Mouse (Mus musculus) heart, adult 2 months (tissue): ENCODE measurements around the gene Usp29. TPM values are rescaled to one million over a fixed set of nuclear protein-coding genes. Genes with fewer than 3 reads are reported as not detected.
"Not testable (repeated sequence)": the region's sequence is repeated elsewhere in the genome, so short reads cannot be mapped to it uniquely, and the experiment has no call there.

Source experiments
- DNase-seq, 2 experiments: peaks; one replicate each; pipeline ENCODE4 v3.0.0; 2021
- H3K27ac ChIP-seq: fragments of 200-600 bp; 2 replicates; pipeline ENCODE4 v1.8.1; 2022
- H3K27me3 ChIP-seq: fragments of 200-500 bp; 2 replicates; pipeline ENCODE4 v1.6.1; 2012; ENCODE audit warnings: mild to moderate bottlenecking, low read length, inconsistent platforms, mixed read lengths; ENCODE audit not compliant: control insufficient read depth, insufficient read depth
- H3K36me3 ChIP-seq: fragments of 200-500 bp; 2 replicates; pipeline ENCODE4 v1.6.1; 2012; ENCODE audit warnings: low read length, inconsistent platforms; ENCODE audit not compliant: control insufficient read depth, insufficient read depth
- H3K4me1 ChIP-seq: fragments of 200-500 bp; 2 replicates; pipeline ENCODE4 v1.6.1; 2011; ENCODE audit warnings: low read length; ENCODE audit not compliant: control insufficient read depth, insufficient read depth
- H3K4me3 ChIP-seq: fragments of 200-600 bp; 2 replicates; pipeline ENCODE4 v1.8.1; 2022
- H3K79me2 ChIP-seq: fragments of 200-500 bp; replicated peaks from 2 replicates; pipeline ENCODE4 v1.6.1; 2012; ENCODE audit warnings: mild to moderate bottlenecking, inconsistent platforms, low read length, moderate library complexity, mixed read lengths; ENCODE audit not compliant: control insufficient read depth, insufficient read depth
- H3K9ac ChIP-seq: fragments of 200-500 bp; 2 replicates; pipeline ENCODE4 v1.6.1; 2012; ENCODE audit warnings: low read depth, mild to moderate bottlenecking, control low read depth, inconsistent platforms, low read length, mixed read lengths
- CTCF ChIP-seq: fragments of 200-600 bp; IDR thresholded peaks from 2 replicates; pipeline ENCODE4 v1.8.1; 2022; ENCODE audit warnings: antibody characterized with exemption, mild to moderate bottlenecking, moderate library complexity
- EP300 ChIP-seq: fragments of 200-500 bp; IDR thresholded peaks from 2 replicates; pipeline ENCODE4 v1.6.1; 2011; ENCODE audit warnings: low read depth, low read length, control low read depth; ENCODE audit not compliant: insufficient read depth
- POLR2A ChIP-seq: fragments of 200-500 bp; IDR thresholded peaks from 2 replicates; pipeline ENCODE4 v1.6.1; 2011; ENCODE audit warnings: mild to moderate bottlenecking, low read depth, low read length, control low read depth; ENCODE audit not compliant: insufficient read depth
- WGBS: fragments of 180-500 bp; shearing (Covaris S2); methylation state at CpG from one replicate; pipeline ENCODE4 v1.1.7; 2018; 5-methylcytosine and 5-hydroxymethylcytosine counted together
- intact Hi-C: fragments of 180-260 bp; cut with DNase I; formaldehyde crosslinking; loops from one replicate; pipeline ENCODE4 v1.15.1; 2025
- polyA plus RNA-seq: library from polyadenylated mRNA; depleted of rRNA; stranded (reverse); fragments of >200 nt; gene quantifications from 2 replicates; pipeline ENCODE4 v1.2.3, GENCODE M21; 2012
- total RNA-seq, 2 experiments: library from RNA; stranded (reverse); gene quantifications; 2 replicates each; pipeline ENCODE4 v1.2.3; 2021

Usp29 gene
- total and polyA plus RNA-seq, 3 experiments: 0.11 to 0.16 TPM; not detected in 1

GRCm38 (mm10) chr7:6934741-6935140 is 204.4 kb downstream of the Usp29 start:
- Histone ChIP-seq H3K79me2 (no peaks in the 10 kb centered on the region), H3K27me3 (no peaks in the 10 kb centered on the region), H3K27ac (no peak overlapping the region), H3K36me3 (no peaks in the 10 kb centered on the region), H3K9ac (no peak overlapping the region), H3K4me1 (no peaks in the 10 kb centered on the region), H3K4me3 (no peak overlapping the region)
- 32% methylated on average over 5 of the region's 5 CpGs for WGBS
- intact Hi-C loops: loop anchor here (5.0 to 10.0 kb wide), 2 partner anchors 250 to 347 kb away; no protein-coding TSS in a partner anchor
- no peak for DNase-seq
- TF ChIP-seq EP300 (no peak), CTCF (no peak)

GRCm38 (mm10) chr7:6937040-6937439 is 206.7 kb downstream of the Usp29 start:
- TF ChIP-seq CTCF (peak; percentile 92), EP300 (0 out of 2 replicates have a peak, but pooled peaks have one; percentile 39), POLR2A (no peak)
- Histone ChIP-seq H3K79me2 (no peaks in the 10 kb centered on the region), H3K4me3 (no peak overlapping the region), H3K36me3 (no peaks in the 10 kb centered on the region), H3K27ac (no peak overlapping the region), H3K4me1 (no peaks in the 10 kb centered on the region), H3K27me3 (no peaks in the 10 kb centered on the region), H3K9ac (no peak overlapping the region)
- peak; percentile 51 to 73 for DNase-seq
- intact Hi-C loops: loop anchor here (1.0 to 10.0 kb wide), 5 partner anchors 248 to 578 kb away; no protein-coding TSS in a partner anchor
- WGBS: 37% methylated on average over 11 of the region's 11 CpGs

- TF ChIP-seq EP300: no peak
- peak; percentile 78 for TF ChIP-seq CTCF
- no peak overlapping the region for H3K27ac ChIP-seq
- no peak overlapping the region for H3K4me3 ChIP-seq
- H3K4me1 ChIP-seq: no peaks in the 10 kb centered on the region
- H3K36me3 ChIP-seq: no peaks in the 10 kb centered on the region
- no peaks in the 10 kb centered on the region for H3K79me2 ChIP-seq
- intact Hi-C loops: loop anchor here (5.0 kb wide), 1 partner anchor 337 kb away; the partner anchor contains the start of gene Gm45844
- H3K9ac ChIP-seq: no peak overlapping the region
- H3K27me3 ChIP-seq: no peaks in the 10 kb centered on the region
- no peak for DNase-seq
- WGBS: 20% methylated on average over 16 of the region's 16 CpGs
Observed at GRCm38 (mm10) chr7:6940761-6941231, 210.4 kb downstream of the Usp29 start.

- H3K4me1 ChIP-seq, DNase-seq, H3K79me2 ChIP-seq, H3K36me3 ChIP-seq, H3K9ac ChIP-seq, H3K27me3 ChIP-seq, H3K27ac ChIP-seq, H3K4me3 ChIP-seq, intact Hi-C loops: not testable (repeated sequence)
- 87% methylated on average over 20 of the region's 20 CpGs for WGBS
Observed at GRCm38 (mm10) chr7:6948061-6948460, 217.7 kb downstream of the Usp29 start.

- intact Hi-C loops: no loop called here
- 83% methylated on average over 4 of the region's 4 CpGs for WGBS
Observed at GRCm38 (mm10) chr7:6956576-6956975, 226.2 kb downstream of the Usp29 start.

DNA sequence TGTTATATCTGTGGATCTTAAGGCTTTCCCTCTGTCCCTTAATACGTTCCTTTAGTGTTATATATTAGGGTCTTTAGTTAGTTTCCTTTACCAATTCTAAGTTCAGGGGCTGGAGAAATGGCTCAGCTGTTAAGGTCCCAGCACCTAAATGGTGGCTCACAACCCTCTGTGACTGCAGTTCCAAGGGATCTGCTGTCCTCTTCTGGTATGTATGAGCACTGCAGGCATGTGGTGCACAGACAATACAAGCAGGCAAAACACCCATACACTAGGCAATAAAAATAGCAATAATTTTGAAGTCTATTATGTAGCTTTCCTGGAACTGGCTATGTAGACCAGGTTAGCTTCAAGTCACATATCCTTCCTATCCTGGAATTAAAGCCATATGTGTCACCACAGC is 228.2 kb downstream of the Usp29 start:
- Histone ChIP-seq H3K27me3 (no peaks in the 10 kb centered on the region), H3K4me3 (no peak overlapping the region), H3K36me3 (no peaks in the 10 kb centered on the region), H3K4me1 (no peaks in the 10 kb centered on the region), H3K79me2 (no peaks in the 10 kb centered on the region), H3K9ac (no peak overlapping the region), H3K27ac (no peak overlapping the region)
- TF ChIP-seq EP300: no peak
- WGBS: 81% methylated on average over 1 of the region's 1 CpGs
- no peak for DNase-seq
- intact Hi-C loops: no loop called here

More at GRCm38 (mm10) chr7:6956576-6956975, 226.2 kb downstream of the Usp29 start:
- H3K27me3 ChIP-seq: no peaks in the 10 kb centered on the region
- H3K79me2 ChIP-seq: no peaks in the 10 kb centered on the region
- no peak for DNase-seq
- no peak overlapping the region for H3K27ac ChIP-seq
- H3K4me3 ChIP-seq: no peak overlapping the region
- H3K4me1 ChIP-seq: no peaks in the 10 kb centered on the region
- H3K9ac ChIP-seq: no peak overlapping the region
- H3K36me3 ChIP-seq: no peaks in the 10 kb centered on the region
- TF ChIP-seq CTCF (no peak), POLR2A (no peak), EP300 (no peak)
